Mouse (Mus musculus) midbrain, postnatal 0 days (tissue): ENCODE measurements at regions not wholly inside any gene's neighbourhood (a gene's known extent, or its start where the extent isn't known, plus 50 kb on each side); places are given as distances from the start of the nearest gene placed in this dataset.
"Not testable (repeated sequence)": the region's sequence is repeated elsewhere in the genome, so short reads cannot be mapped to it uniquely, and the experiment has no call there.

Experiments used
- ATAC-seq: fragments of 200-750 bp; cut with Nextera tagmentation; 2 replicates; pipeline ENCODE4 v1.8.0; 2017; ENCODE audit warnings: moderate number of reproducible peaks, mild to moderate bottlenecking, moderate TSS enrichment, moderate library complexity; ENCODE audit not compliant: low FRiP score
- DNase-seq: peaks from one replicate; pipeline ENCODE4 v3.0.0-alpha.2; 2015; ENCODE audit warnings: low spot score
- H3K27ac ChIP-seq: fragments of 300-500 bp; sonication (generic); 2 replicates; pipeline ENCODE4 v1.5.1; 2014; ENCODE audit warnings: low read depth, mild to moderate bottlenecking, low read length, mixed read lengths
- H3K27me3 ChIP-seq: fragments of 300-500 bp; sonication (generic); 2 replicates; pipeline ENCODE4 v1.6.1; 2014; ENCODE audit warnings: low read length, control low read depth, mixed read lengths; ENCODE audit not compliant: insufficient read depth
- H3K36me3 ChIP-seq: fragments of 300-500 bp; sonication (generic); 2 replicates; pipeline ENCODE4 v1.6.1; 2014; ENCODE audit warnings: low read length, control low read depth, mixed read lengths; ENCODE audit not compliant: insufficient read depth
- H3K4me1 ChIP-seq: fragments of 300-500 bp; sonication (generic); 2 replicates; pipeline ENCODE4 v1.6.1; 2014; ENCODE audit warnings: mild to moderate bottlenecking, control low read depth, antibody characterized with exemption, low read length, mixed read lengths; ENCODE audit not compliant: insufficient read depth
- H3K4me2 ChIP-seq: fragments of 300-500 bp; sonication (generic); 2 replicates; pipeline ENCODE4 v1.6.1; 2014; ENCODE audit warnings: low read depth, mild to moderate bottlenecking, low read length, mixed read lengths; ENCODE audit not compliant: poor library complexity, severe bottlenecking
- H3K4me3 ChIP-seq: fragments of 300-500 bp; sonication (generic); 2 replicates; pipeline ENCODE4 v1.5.1; 2014; ENCODE audit warnings: low read depth, mild to moderate bottlenecking, low read length, moderate library complexity
- H3K9ac ChIP-seq: fragments of 300-500 bp; sonication (generic); replicated peaks from 2 replicates; pipeline ENCODE4 v1.6.1; 2014; ENCODE audit warnings: mild to moderate bottlenecking, low read length, moderate library complexity, mixed read lengths; ENCODE audit not compliant: poor library complexity, severe bottlenecking
- H3K9me3 ChIP-seq: fragments of 300-500 bp; sonication (generic); 2 replicates; pipeline ENCODE4 v1.6.1; 2016; ENCODE audit warnings: low read length, control low read depth
- CTCF ChIP-seq: IDR thresholded peaks from 2 replicates; pipeline ENCODE4 v1.5.1; 2016; ENCODE audit warnings: antibody characterized with exemption, mild to moderate bottlenecking
- WGBS: fragments of 180-500 bp; shearing (Covaris S2); extraction: QIAGEN DNeasy Blood & Tissue Kit; methylation state at CpG from one replicate; pipeline ENCODE4 v1.1.7; 2014; 5-methylcytosine and 5-hydroxymethylcytosine counted together

GRCm38 (mm10) chr3:21791983-21792631, 284.3 kb upstream of the Tbl1xr1 start:
- Histone ChIP-seq H3K36me3 (no peaks in the 10 kb centered on the region), H3K27ac (no peak overlapping the region), H3K9me3 (no peaks in the 10 kb centered on the region), H3K4me3 (no peak overlapping the region), H3K27me3 (no peaks in the 10 kb centered on the region), H3K9ac (no peak overlapping the region), H3K4me2 (no peak overlapping the region), H3K4me1 (no peaks in the 10 kb centered on the region)
- no peak for TF ChIP-seq CTCF
- ATAC-seq = no peak
- 73% methylated on average over 4 of the region's 4 CpGs for WGBS
- no peak for DNase-seq

- ATAC-seq = no peak
- H3K4me3 ChIP-seq = no peak overlapping the region
- H3K4me1 ChIP-seq = no peaks in the 10 kb centered on the region
- no peak for TF ChIP-seq CTCF
- DNase-seq = peak; percentile 75
- 15% methylated on average over 1 of the region's 1 CpGs for WGBS
- H3K27me3 ChIP-seq = no peaks in the 10 kb centered on the region
- H3K4me2 ChIP-seq = no peak overlapping the region
- no peaks in the 10 kb centered on the region for H3K9me3 ChIP-seq
- no peaks in the 10 kb centered on the region for H3K36me3 ChIP-seq
- H3K27ac ChIP-seq = no peak overlapping the region
- no peak overlapping the region for H3K9ac ChIP-seq
Observed at GRCm38 (mm10) chr3:21798139-21798538, 278.3 kb upstream of the Tbl1xr1 start.

- H3K9ac ChIP-seq, ATAC-seq, DNase-seq, H3K4me1 ChIP-seq, H3K27me3 ChIP-seq, H3K4me3 ChIP-seq, H3K27ac ChIP-seq, H3K36me3 ChIP-seq, H3K9me3 ChIP-seq, H3K4me2 ChIP-seq: not testable (repeated sequence)
- WGBS = 88% methylated on average over 2 of the region's 2 CpGs
Observed at GRCm38 (mm10) chr3:21803886-21804285, 272.6 kb upstream of the Tbl1xr1 start.

GRCm38 (mm10) chr3:21806494-21807157, 269.8 kb upstream of the Tbl1xr1 start:
- H3K9ac ChIP-seq = no peak overlapping the region
- no peaks in the 10 kb centered on the region for H3K9me3 ChIP-seq
- no peak overlapping the region for H3K4me2 ChIP-seq
- H3K36me3 ChIP-seq = no peaks in the 10 kb centered on the region
- ATAC-seq (no peak), DNase-seq (no peak)
- peaks cover 8% of the 10 kb centered on the region for H3K4me1 ChIP-seq
- 84% methylated on average over 2 of the region's 2 CpGs for WGBS
- H3K27ac ChIP-seq = no peak overlapping the region
- no peak for TF ChIP-seq CTCF
- no peak overlapping the region for H3K4me3 ChIP-seq
- no peaks in the 10 kb centered on the region for H3K27me3 ChIP-seq

GRCm38 (mm10) chr3:21808539-21808938, 267.9 kb upstream of the Tbl1xr1 start:
- no peaks in the 10 kb centered on the region for H3K36me3 ChIP-seq
- H3K27me3 ChIP-seq = no peaks in the 10 kb centered on the region
- WGBS = 49% methylated on average over 2 of the region's 2 CpGs
- ATAC-seq (no peak), DNase-seq (no peak)
- H3K27ac ChIP-seq = no peak overlapping the region
- H3K4me2 ChIP-seq = no peak overlapping the region
- H3K4me1 ChIP-seq = peaks cover 8% of the 10 kb centered on the region
- H3K4me3 ChIP-seq = no peak overlapping the region
- H3K9ac ChIP-seq = no peak overlapping the region
- H3K9me3 ChIP-seq = no peaks in the 10 kb centered on the region
- TF ChIP-seq CTCF = no peak

- Histone ChIP-seq H3K4me3 (no peak overlapping the region), H3K4me2 (no peak overlapping the region), H3K27me3 (no peaks in the 10 kb centered on the region), H3K36me3 (no peaks in the 10 kb centered on the region), H3K27ac (peak overlapping the region; percentile 43; the same call in 1 of the 2 replicates), H3K9me3 (no peaks in the 10 kb centered on the region), H3K9ac (no peak overlapping the region), H3K4me1 (peaks cover 8% of the 10 kb centered on the region)
- WGBS = 0% methylated on average over 2 of the region's 2 CpGs
- ATAC-seq (peak; percentile 90), DNase-seq (peak; percentile 79)
- no peak for TF ChIP-seq CTCF
Observed at GRCm38 (mm10) chr3:21809769-21810470, 266.5 kb upstream of the Tbl1xr1 start.
